8 mouse cellular contexts compared by ENCODE assay signal in genomic region chr17:63863647-63864149, GRCm38 (mm10). TPM values are rescaled to one million over a fixed set of nuclear protein-coding genes. Genes with fewer than 3 reads are reported as not detected.
DNase-seq lines count a peak whose midpoint lies in the region; ATAC-seq lines count a peak whose summit lies in the region.

TSS of gene A930002H24Rik (minus strand) at chr17:63863791.

- intact Hi-C loops in gastrocnemius, postnatal 14 days (cut with DNase I; ENCODE audit: low total_unique reads): no loop called here
- intact Hi-C loops in left cerebral cortex, postnatal 14 days (cut with DNase I): no loop called here

- peaks cover 11% of the 10 kb centered on the region for H3K4me1 ChIP-seq in intestine, embryonic 14.5 days (replicated peaks; ENCODE audit: control insufficient read depth, insufficient read depth, low read length)

- peak within 1 kb of the TSS; percentile 89 for H3K9ac ChIP-seq in intestine, embryonic 14.5 days (ENCODE audit: low read length)

- peak within 1 kb of the TSS; percentile 89 for H3K4me2 ChIP-seq in intestine, embryonic 14.5 days (ENCODE audit: low read length)

- peak; percentile 100 for ATAC-seq in intestine, embryonic 14.5 days (replicated peaks; ENCODE audit: low FRiP score, low TSS enrichment, low read depth)

- H3K36me3 ChIP-seq in intestine, embryonic 14.5 days (ENCODE audit: control insufficient read depth, insufficient read depth, low read length): no peaks in the 10 kb centered on the region

- peak within 1 kb of the TSS; percentile 76 for H3K4me3 ChIP-seq in intestine, embryonic 14.5 days (ENCODE audit: low read depth, low read length)

- WGBS in intestine, embryonic 14.5 days: under 1% methylated on average over 55 of the region's 55 CpGs

- H3K27me3 ChIP-seq in intestine, embryonic 14.5 days (replicated peaks; ENCODE audit: control insufficient read depth, insufficient read depth, low read length): no peaks in the 10 kb centered on the region

- H3K9me3 ChIP-seq in intestine, embryonic 14.5 days (ENCODE audit: control insufficient read depth, low read length): no peaks in the 10 kb centered on the region

- H3K27ac ChIP-seq in intestine, embryonic 14.5 days (ENCODE audit: low read depth): peak within 1 kb of the TSS; percentile 83

- peak; percentile 98 for DNase-seq in adipocyte (ENCODE audit: low spot score)
- peak; percentile 97 for DNase-seq in embryo, embryonic 10 days (ENCODE audit: low spot score)
- DNase-seq in gastrocnemius, postnatal 14 days: peak; percentile 99
- DNase-seq in intestine, embryonic 14.5 days (ENCODE audit: low spot score): peak; percentile 98
- peak; percentile 99 for DNase-seq in left cerebral cortex, postnatal 14 days (ENCODE audit: low spot score in 2 of 2)
- DNase-seq in mesoderm, embryonic 11.5 days (ENCODE audit: low read depth, low spot score): peak; percentile 98
- DNase-seq in right cerebral cortex, postnatal 36 days (ENCODE audit: low spot score in 2 of 2): peak; percentile 99
- DNase-seq in yolk sac, embryonic 10.5 days (ENCODE audit: low spot score): peak; percentile 98

RNA-seq across cellular contexts. Expression of gene A930002H24Rik, which starts in this region (rescaled TPM):
- total RNA-seq in gastrocnemius, postnatal 14 days (2021): not detected
- 2.4 and 4.0 TPM in 2 replicates for polyA plus RNA-seq in intestine, embryonic 14.5 days (2014; fragmentation: Nextera tagmentation; extraction: Ambion mirVana)
- total RNA-seq in left cerebral cortex, postnatal 14 days (2021): not detected

Comparison
In these comparisons a context has a peak if more than half of its experiments do, and no peak if none do; other contexts are left out.
1. Peak in every context shown above with its lines: DNase-seq, ATAC-seq, H3K4me3 ChIP-seq and H3K27ac ChIP-seq.
2. Peak in DNase-seq in gastrocnemius, postnatal 14 days; RNA of the gene not detected or under 1 TPM.
3. Peak in DNase-seq in left cerebral cortex, postnatal 14 days; RNA of the gene not detected or under 1 TPM.